Mouse (Mus musculus) midbrain, postnatal 0 days (tissue): ENCODE data around the gene Mroh2a. TPM values are rescaled to one million over a fixed set of nuclear protein-coding genes. Genes with fewer than 3 reads are reported as not detected.
A peak's percentile ranks its signal among the peaks of the same experiment; 100 is the strongest.

Source experiments
- ATAC-seq: fragments of 200-750 bp; cut with Nextera tagmentation; 2 replicates; pipeline ENCODE4 v1.8.0; 2017; ENCODE audit warnings: moderate number of reproducible peaks, mild to moderate bottlenecking, moderate TSS enrichment, moderate library complexity; ENCODE audit not compliant: low FRiP score
- DNase-seq: peaks from one replicate; pipeline ENCODE4 v3.0.0-alpha.2; 2015; ENCODE audit warnings: low spot score
- H3K27ac ChIP-seq: fragments of 300-500 bp; sonication (generic); 2 replicates; pipeline ENCODE4 v1.5.1; 2014; ENCODE audit warnings: low read depth, mild to moderate bottlenecking, low read length, mixed read lengths
- H3K27me3 ChIP-seq: fragments of 300-500 bp; sonication (generic); 2 replicates; pipeline ENCODE4 v1.6.1; 2014; ENCODE audit warnings: low read length, control low read depth, mixed read lengths; ENCODE audit not compliant: insufficient read depth
- H3K36me3 ChIP-seq: fragments of 300-500 bp; sonication (generic); 2 replicates; pipeline ENCODE4 v1.6.1; 2014; ENCODE audit warnings: low read length, control low read depth, mixed read lengths; ENCODE audit not compliant: insufficient read depth
- H3K4me1 ChIP-seq: fragments of 300-500 bp; sonication (generic); 2 replicates; pipeline ENCODE4 v1.6.1; 2014; ENCODE audit warnings: mild to moderate bottlenecking, control low read depth, antibody characterized with exemption, low read length, mixed read lengths; ENCODE audit not compliant: insufficient read depth
- H3K4me2 ChIP-seq: fragments of 300-500 bp; sonication (generic); 2 replicates; pipeline ENCODE4 v1.6.1; 2014; ENCODE audit warnings: low read depth, mild to moderate bottlenecking, low read length, mixed read lengths; ENCODE audit not compliant: poor library complexity, severe bottlenecking
- H3K4me3 ChIP-seq: fragments of 300-500 bp; sonication (generic); 2 replicates; pipeline ENCODE4 v1.5.1; 2014; ENCODE audit warnings: low read depth, mild to moderate bottlenecking, low read length, moderate library complexity
- H3K9ac ChIP-seq: fragments of 300-500 bp; sonication (generic); replicated peaks from 2 replicates; pipeline ENCODE4 v1.6.1; 2014; ENCODE audit warnings: mild to moderate bottlenecking, low read length, moderate library complexity, mixed read lengths; ENCODE audit not compliant: poor library complexity, severe bottlenecking
- H3K9me3 ChIP-seq: fragments of 300-500 bp; sonication (generic); 2 replicates; pipeline ENCODE4 v1.6.1; 2016; ENCODE audit warnings: low read length, control low read depth
- CTCF ChIP-seq: IDR thresholded peaks from 2 replicates; pipeline ENCODE4 v1.5.1; 2016; ENCODE audit warnings: antibody characterized with exemption, mild to moderate bottlenecking
- WGBS: fragments of 180-500 bp; shearing (Covaris S2); extraction: QIAGEN DNeasy Blood & Tissue Kit; methylation state at CpG from one replicate; pipeline ENCODE4 v1.1.7; 2014; 5-methylcytosine and 5-hydroxymethylcytosine counted together
- polyA plus RNA-seq: library from polyadenylated mRNA; unstranded; fragments of >200 nt; fragmentation: Nextera tagmentation; extraction: Ambion mirVana; gene quantifications from 2 replicates; pipeline ENCODE4 v1.2.1, GENCODE M21; 2015
- total RNA-seq: library from RNA; depleted of rRNA; stranded (reverse); fragments of >200 nt; gene quantifications from 2 replicates; pipeline ENCODE4 v1.2.3, GENCODE M21; 2014

Gene Mroh2a
- total and polyA plus RNA-seq, 2 experiments from 2014 or later = 0.56 TPM; not detected in 1

GRCm38 (mm10) chr1:88212341-88213045, 14.3 kb upstream of the Mroh2a start:
- Histone ChIP-seq H3K9ac (no peak overlapping the region), H3K4me1 (no peaks in the 10 kb centered on the region), H3K27me3 (no peaks in the 10 kb centered on the region), H3K9me3 (peaks cover 51% of the 10 kb centered on the region), H3K4me2 (no peak overlapping the region), H3K27ac (no peak overlapping the region), H3K36me3 (no peaks in the 10 kb centered on the region), H3K4me3 (no peak overlapping the region)
- no peak for TF ChIP-seq CTCF
- WGBS = 60% methylated on average over 8 of the region's 8 CpGs
- no peak for DNase-seq
- ATAC-seq = peak; percentile 18; the same call in 1 of the 2 replicates

DNA sequence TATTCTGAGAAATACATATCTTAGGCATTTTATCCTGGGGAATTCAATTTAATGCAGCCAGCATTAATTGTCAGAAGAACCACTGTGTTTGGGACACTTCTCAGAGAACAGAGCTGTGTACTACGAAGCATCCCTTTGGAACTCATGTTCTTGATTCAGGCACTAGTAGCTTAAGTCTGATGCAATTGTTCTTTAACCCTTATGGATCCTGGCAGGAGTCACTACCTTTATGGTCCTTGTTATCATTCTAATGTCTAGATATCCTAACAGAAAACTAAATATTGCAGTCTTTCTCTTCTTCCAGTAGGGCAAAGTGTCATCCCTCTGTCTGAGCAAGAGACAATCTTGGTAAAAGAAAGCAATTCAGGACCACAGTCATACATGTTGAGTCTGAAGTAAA, 13.7 kb upstream of the Mroh2a start:
- 78% methylated on average over 1 of the region's 1 CpGs for WGBS
- Histone ChIP-seq H3K36me3 (no peaks in the 10 kb centered on the region), H3K27ac (no peak overlapping the region), H3K9me3 (peaks cover 51% of the 10 kb centered on the region), H3K4me3 (no peak overlapping the region), H3K27me3 (no peaks in the 10 kb centered on the region), H3K4me1 (no peaks in the 10 kb centered on the region), H3K4me2 (no peak overlapping the region), H3K9ac (no peak overlapping the region)
- DNase-seq (peak; percentile 2), ATAC-seq (no peak)
- TF ChIP-seq CTCF = no peak

- WGBS = 82% methylated on average over 2 of the region's 2 CpGs
- Histone ChIP-seq H3K36me3 (no peaks in the 10 kb centered on the region), H3K9ac (no peak overlapping the region), H3K9me3 (peaks cover 51% of the 10 kb centered on the region), H3K4me3 (no peak overlapping the region), H3K4me2 (no peak overlapping the region), H3K4me1 (no peaks in the 10 kb centered on the region), H3K27me3 (no peaks in the 10 kb centered on the region), H3K27ac (no peak overlapping the region)
- no peak for TF ChIP-seq CTCF
- peak; percentile 24 for DNase-seq
- ATAC-seq = peak; percentile 26; the same call in 1 of the 2 replicates
Measured at GRCm38 (mm10) chr1:88213766-88214461, 12.9 kb upstream of the Mroh2a start.

DNA sequence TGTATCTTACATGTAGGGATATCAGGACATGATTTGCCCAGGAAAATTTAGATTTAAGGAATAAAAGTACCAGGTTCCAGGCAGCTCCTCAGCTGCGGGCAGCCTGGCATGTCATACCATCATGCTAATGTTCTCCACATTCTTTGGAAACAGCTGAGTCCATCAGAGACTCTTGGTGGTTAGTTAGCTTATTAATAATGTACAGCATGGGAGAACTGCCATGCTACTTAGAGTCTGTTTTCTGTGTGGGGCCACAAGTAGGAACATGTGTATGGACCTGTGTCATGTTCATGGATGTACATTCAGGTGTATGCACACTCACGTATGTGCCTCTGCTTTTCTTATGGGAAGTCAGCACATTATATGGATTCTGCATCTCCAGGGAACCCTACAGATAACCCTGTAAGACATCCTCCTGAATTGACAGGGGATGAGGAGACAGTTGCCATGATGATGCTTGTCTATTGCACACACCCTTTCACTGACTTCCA, 12.3 kb upstream of the Mroh2a start:
- DNase-seq = peak; percentile 12

GRCm38 (mm10) chr1:88215466-88216380, 11.1 kb upstream of the Mroh2a start:
- no peak for ATAC-seq
- no peak overlapping the region for H3K4me2 ChIP-seq
- no peaks in the 10 kb centered on the region for H3K4me1 ChIP-seq
- peak; percentile 8 for DNase-seq
- peaks cover 48% of the 10 kb centered on the region for H3K9me3 ChIP-seq
- H3K4me3 ChIP-seq = no peak overlapping the region
- no peak overlapping the region for H3K9ac ChIP-seq
- no peak overlapping the region for H3K27ac ChIP-seq
- TF ChIP-seq CTCF = no peak
- no peaks in the 10 kb centered on the region for H3K36me3 ChIP-seq
- H3K27me3 ChIP-seq = no peaks in the 10 kb centered on the region
- 69% methylated on average over 10 of the region's 10 CpGs for WGBS

More for the DNA sequence above, 12.3 kb upstream of the Mroh2a start:
- Histone ChIP-seq H3K36me3 (no peaks in the 10 kb centered on the region), H3K4me2 (no peak overlapping the region), H3K4me3 (no peak overlapping the region), H3K27ac (no peak overlapping the region), H3K27me3 (no peaks in the 10 kb centered on the region), H3K4me1 (no peaks in the 10 kb centered on the region), H3K9ac (no peak overlapping the region), H3K9me3 (peaks cover 51% of the 10 kb centered on the region)
- 78% methylated on average over 2 of the region's 2 CpGs for WGBS
- peak; percentile 15 for ATAC-seq
- no peak for TF ChIP-seq CTCF
